Mouse (Mus musculus) layer of hippocampus, adult 9-10 months (tissue): ENCODE data around the gene Rrad.
"Not testable (repeated sequence)": the region's sequence is repeated elsewhere in the genome, so short reads cannot be mapped to it uniquely, and the experiment has no call there.

ENCODE experiments used
- DNase-seq: peaks from one replicate; pipeline ENCODE4 v3.0.0; 2022; ENCODE audit warnings: low spot score

Rrad gene

DNA sequence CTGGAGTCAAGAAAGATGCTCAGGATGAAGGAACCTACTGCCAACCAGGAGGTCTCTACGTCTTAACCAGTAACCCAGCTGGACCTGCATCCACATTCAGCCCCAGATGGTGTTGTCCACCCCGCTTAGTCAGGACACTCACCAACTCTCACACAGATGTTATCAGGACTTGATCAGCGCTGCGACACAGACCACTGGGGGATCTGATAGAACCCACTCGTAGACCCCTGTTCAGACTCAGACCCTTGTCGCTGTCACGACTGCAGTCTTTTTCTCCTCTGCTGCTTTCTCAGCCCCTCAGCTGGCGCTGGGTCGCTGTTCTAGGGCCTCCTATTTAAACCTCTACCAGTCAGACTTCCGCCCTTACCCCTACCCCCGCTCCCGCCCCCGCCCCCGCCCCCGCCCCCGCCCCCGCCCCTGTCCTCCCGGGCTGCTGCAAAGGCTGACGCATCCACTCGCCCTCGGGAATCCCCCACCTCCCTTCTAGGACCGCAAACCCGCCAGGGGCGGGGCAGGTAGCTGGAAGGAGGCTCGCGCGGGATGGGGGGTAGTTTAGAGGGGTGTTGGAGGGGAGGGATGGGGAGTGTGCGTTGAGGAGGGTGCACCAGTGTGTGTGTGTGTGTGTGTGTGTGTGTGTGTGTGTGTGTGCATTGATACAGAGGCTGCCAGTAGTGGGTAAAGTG is at the start of gene Rrad:
Rrad (minus strand) TSS at position 347 of the 683 bp plus-strand sequence.
- no peak for DNase-seq

DNA sequence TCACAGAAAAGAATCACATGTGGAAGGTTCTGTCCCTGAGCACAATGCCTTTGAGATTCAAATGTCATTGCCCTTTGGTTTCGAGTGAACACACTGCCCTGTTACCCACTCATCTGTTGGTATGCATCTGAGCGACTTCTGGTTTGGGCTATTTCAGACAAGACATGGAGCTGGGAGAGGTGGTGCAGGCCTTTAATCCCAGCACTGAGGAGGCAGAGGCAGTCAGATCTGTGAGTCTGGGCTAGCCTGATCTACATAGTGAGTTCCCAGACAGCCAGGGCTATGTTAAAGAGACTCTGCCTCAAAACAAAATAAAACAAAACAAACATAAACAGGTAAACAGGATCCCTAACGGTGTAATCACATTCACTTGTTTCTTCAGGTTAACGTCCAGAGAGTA is 24.5 kb upstream of the Rrad start:
- DNase-seq = no peak

DNA sequence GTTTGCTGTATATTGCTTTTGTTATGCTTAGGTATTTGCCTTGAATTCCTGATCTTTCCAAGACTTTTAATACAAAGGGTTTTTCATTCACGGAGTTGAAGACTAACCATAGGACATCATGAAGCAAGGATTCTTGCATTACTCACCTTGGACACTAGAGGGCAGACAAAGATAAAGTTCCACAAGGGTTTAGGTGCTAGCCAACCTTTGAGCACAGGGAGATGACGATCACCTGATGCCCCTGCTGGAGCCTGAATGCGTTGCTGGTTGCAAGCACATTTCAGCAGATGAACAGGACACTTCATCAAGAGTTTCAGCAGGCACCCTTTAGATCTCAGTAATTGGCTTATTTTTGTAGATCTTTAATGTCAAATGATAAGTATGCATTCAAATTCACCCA is 23.9 kb upstream of the Rrad start:
- peak; percentile 91 for DNase-seq

DNA sequence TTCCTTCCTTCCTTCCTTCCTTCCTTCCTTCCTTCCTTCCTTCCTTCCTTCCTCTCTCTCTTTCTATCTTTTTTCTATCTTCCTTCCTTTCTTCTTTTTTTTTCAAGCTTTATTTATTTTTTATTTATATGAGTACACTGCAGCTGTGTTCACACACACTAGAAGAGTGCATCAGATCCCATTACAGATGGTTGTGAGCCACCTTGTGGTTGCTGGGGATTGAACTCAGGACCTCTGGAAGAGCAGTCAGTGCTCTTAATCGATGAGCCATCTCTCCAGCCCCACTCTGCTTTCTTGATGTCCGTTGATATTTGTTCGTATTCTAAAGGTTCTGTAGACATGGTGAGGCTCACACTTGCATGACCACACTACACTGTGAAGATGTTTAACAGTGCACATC is 13.1 kb upstream of the Rrad start:
- DNase-seq = not testable (repeated sequence)

DNA sequence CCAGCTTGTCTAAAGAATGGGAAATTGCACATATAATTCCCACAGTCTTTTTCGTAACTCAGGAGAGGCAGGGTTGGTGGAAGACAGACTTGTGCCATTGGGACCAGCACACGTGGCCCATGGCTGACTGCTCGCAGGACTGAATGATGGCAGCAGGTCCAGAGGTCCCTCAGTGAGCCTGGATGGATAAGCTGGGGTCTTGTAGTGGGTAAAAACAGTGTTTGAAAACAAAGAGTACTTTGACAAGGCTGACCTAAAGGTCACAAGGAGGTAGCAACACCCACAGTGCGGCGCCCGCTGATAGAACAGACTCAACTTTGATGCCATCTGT is 11.2 kb upstream of the Rrad start:
- DNase-seq = no peak

DNA sequence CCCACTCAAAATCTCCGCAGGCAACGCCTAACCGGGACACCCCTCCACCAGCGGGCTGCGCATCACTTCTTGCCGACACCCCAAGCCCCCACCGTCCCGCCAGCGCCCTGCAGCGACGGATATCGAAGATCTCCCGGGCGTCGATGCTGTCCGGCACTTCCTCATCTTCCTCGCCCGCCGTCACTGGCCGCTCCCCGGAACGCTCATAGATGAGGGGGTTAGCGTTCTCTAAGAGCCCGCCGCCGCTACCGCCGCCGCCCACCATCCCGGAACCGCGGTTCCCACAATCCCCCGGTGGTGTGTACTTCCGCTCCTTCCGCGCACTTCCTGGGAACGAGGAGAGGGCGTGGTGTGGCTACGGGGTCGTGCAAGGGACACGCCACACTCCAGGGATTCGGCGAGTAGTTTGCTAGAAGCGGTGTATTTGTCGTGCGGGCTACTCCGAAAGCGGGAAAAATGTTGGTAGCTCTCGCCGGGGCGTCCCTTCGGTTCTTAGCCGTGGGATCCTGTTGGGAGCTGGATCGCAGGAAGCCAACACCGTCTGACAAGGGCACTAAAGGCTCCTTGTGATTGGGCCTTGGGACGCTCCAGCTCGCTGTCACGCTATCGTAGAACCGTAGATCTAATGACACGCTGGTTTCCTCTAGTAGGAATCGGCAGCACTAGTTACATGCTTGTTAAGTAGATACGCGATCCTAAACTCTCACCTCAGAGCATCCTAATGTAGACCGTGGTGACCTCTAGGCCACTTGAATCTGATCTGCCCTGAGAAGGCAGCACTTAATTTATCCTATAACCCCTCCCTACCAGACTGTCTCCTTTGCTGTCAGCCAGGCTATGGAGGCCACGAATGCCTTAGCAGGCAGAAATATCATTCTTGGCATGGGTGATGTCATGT is 10.5 kb upstream of the Rrad start, which contains the start of gene Ciao2b:
Ciao2b (minus strand) TSS at position 540 of the 898 bp plus-strand sequence.
- DNase-seq = peak; percentile 73

DNA sequence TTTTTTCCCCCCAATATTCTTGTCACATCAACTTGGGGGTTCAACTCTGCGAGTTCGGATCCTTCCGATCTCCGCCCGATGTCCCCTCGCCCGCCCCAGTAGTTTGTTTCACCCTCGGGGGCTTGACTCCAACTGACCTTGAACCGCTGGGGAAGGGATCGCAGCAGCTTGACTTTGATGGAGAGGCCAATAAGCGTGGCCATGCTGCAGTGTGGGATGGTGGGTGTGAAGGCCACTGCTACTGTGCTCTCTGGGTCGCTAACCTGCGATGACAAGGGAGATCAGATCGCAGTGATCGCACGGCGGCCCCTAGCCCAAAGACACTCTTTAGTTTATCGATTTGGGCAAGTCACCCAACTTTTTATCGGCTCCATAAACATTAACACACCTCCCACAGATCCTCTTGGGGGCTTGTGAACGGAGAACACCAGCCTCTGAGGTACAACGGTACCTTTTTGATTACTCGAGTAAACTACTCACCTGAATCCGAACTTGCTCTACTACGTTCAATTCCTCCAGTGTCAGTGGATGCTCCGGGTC is 9.8 kb upstream of the Rrad start:
- DNase-seq = no peak

DNA sequence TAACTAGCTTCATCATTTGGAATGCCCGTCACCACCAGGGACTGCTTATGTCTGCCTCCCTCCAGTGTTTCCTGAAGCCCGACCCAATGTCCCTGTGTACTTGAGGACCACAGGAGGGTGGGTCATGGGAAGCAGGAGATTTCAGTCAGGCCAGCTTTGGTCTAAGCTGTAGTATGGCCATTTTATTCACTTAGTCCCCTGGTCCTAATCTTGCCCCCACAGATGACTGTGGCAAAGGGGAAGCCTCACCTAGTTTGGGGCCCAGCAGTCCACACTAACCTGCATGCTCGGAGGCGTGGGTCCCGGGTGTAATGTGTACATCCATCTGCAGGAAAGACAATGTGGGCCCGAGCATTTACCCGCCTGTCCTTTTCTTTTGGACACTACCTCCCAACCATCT is 9.1 kb upstream of the Rrad start:
- DNase-seq = no peak

DNA sequence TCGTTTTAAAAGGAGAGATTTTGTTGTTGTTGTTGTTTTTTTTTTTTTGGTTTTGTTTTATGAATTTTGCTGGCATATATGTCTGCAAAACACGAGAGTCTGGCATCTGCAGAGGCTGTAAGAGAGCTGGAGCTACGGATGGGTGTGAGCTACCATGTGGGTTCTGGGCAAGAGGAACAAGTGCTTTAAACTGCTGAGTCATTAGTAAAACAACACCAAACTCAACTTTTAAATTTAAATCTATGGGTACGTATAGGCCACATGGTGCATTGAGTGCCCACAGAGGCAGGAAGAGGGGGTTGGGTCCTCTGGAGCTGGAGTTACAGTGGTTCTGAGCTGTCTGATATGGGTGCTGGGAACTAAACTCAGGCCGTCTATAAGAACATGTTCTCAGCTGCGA is 6.9 kb upstream of the Rrad start:
- DNase-seq = no peak

DNA sequence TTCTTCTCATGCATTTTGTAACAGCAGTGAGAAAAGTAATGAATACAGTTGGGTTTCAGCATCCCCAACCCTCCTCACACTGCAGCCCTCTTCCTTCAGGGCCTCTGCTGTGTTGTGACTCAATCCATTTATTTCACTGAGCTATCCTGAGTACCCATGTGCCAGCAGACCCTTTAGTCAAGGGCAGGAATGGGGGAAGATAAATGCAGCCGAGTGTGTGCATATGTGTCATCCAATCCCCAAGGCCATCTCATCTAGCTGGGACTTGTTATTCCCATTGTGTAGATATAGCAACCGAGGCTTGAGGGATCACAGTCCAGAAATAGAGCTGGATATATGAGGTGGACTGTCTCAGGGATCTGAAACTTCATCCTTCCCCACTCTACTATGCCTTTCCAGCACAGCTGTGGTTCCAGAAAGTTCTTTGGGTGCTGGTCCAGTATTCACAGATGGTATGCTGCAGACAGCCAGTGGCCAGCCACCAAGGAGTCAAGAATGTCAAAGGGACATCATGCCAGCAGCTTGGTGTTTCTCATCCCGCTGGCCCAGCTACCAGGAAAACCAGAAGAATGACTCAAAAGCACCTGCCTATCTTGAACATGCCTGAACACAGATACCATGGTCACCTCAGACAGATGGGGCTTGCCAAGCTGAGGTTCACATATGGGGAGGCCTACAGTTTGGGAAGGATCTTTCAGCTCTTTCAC is 4.0 kb upstream of the Rrad start:
- no peak for DNase-seq

DNA sequence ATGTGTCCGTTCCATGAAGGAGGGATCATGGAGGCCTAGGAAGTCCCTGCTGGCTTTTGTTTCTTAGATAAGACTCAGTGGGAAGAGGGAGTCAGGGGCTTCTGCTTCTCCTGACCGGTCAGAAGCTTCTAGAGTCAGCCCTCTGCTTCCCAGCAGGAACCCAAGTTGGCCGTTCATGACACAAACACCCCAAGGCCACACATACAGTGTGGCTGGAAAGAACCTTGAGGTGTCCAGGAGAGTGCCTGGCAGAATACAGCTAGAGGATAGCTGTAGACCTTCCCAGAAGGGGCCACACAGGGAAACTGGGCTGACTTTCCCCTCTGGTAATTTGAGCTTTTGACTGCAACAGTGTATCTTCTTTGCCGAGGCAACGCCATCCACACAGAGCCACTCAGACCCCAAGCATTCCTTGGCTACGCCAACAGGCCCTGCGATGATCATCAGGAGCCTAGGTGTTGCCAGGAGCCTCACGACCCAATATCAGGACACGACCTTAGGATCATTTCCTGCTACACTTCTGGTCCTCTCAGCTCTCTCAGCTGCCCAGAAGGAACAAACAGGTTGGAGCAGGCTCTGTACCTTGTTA is 2.1 kb upstream of the Rrad start:
- no peak for DNase-seq

DNA sequence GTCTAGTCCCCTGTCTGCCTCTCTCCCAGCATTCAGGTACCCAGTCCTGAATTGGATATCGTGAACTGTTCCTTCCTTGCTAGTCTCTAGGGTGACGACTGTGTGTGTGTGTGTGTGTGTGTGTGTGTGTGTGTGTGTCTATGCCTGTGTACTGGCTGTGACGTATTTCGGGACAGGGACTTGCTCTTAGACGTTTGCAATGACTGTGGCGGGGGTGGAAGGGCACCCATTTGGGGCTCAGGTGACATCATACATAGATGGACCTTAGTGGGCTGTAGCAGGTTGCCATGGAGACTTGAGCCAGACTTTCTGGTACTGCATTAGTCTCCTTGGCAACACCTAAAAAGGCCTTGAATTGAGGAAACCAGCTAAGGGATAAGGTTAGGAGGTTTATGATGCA is 1.4 kb upstream of the Rrad start:
- no peak for DNase-seq

DNA sequence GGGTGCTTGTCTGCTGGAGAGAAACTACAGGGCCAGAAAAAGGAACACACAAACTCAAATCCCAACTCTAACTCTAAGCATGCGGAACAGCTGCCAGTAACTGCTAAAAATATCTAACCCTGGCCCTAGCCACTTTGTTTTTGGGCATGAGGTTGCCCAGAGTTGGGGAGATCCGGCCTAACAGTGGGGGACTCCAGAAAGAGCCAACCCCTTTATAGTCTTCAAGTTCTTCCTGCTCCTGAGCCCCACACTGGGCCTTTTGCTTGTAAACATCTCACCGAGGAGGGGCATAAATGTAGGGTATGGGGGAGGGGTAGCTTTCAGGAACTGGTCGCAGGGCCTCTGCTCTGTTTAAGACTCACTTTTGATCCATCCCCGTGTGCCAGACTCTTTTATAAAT is 848 bp upstream of the Rrad start:
- no peak for DNase-seq

DNA sequence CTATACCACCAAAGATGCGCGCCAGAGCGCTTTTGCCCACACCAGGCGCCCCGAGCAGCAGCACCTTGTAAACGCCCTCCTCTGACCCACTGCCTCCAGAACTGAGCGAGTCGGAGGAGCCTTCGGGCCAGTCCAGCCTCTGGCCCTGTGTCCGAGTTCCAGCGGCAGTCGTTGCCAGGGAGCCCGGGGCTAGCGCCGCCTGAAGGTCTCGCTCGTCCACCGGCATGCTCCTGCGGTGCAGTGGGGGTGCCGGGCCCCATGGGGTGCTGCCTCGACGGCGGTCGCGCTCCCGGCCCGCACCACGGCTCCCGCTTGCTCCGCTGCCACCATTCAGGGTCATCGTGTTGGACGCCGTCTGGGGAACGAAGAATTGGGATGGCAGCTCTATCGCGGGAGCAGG is 553 bp downstream of the Rrad start:
- no peak for DNase-seq

DNA sequence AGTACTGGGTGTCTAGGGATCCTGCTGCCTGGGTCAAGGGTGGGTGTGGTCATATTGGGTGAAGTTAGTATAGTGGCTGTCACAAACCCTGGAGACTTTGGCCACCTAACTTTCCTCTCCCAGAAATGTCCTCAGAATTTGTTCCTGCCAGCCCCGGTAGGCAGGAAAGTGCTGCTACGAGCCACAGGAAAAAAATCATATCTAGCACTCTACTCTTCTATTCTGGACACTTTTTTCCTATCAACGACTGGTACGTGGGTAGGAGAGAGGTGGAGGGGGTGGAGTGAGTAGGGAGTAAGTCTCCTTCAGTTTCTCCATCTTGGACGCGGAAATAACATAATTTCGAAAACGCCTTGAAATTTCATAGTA is 1.0 kb downstream of the Rrad start:
- no peak for DNase-seq

DNA sequence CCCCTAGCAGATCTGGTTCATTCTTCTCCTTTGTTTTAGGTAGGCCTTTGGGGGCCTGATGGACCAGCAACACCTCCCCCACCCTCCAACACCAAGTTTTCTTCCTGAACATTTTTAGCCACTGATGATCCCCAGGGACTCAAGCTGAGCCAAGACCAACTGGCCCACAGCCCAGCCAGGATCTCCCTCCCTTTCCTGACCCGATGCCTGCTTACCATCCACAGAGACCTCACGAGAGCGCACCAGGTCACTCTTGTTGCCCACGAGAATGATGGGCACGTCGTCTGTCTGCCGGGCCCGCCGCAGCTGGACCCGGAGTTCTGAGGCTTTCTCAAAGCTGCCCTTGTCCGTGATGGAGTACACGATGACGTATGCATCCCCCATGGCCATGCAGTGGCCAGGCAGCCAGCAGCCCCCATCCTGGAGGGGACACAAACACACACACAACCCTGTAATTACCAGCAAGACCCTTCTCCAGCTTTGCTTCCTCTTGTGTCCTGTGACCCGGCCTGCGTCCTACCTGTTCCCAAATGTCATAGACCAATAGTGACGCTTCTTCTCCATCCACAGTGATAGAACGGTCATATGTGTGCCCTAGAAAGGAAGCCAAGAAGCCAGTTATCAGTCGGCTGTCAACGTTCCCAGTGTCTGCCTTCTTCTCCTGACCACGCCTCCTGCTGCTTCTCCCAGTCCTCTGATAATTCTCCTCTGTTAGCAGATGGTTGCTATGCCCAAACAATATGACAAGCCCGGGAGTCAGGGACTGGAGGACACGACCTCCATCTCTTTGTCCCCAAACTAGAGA is 1.6 kb downstream of the Rrad start:
- DNase-seq = no peak

DNA sequence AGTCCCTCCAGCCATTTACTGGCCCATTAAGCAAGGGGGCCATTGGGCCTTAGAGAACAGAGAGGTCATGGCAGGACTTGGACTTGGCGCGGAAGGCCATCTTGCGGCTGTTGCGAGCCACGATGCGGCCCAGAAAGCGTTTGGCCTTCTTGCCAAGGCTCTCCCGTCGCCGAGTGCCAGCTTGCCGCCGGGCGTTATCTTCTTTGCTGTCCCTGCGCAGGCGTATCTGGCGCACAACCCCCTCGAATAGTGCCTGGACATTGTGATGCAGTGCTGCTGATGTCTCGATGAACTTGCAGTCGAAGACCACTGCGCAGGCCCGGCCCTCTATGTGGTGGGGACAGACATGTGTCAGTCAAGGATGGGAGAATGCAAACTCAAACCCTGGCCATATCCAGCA is 2.7 kb downstream of the Rrad start:
- DNase-seq = no peak

DNA sequence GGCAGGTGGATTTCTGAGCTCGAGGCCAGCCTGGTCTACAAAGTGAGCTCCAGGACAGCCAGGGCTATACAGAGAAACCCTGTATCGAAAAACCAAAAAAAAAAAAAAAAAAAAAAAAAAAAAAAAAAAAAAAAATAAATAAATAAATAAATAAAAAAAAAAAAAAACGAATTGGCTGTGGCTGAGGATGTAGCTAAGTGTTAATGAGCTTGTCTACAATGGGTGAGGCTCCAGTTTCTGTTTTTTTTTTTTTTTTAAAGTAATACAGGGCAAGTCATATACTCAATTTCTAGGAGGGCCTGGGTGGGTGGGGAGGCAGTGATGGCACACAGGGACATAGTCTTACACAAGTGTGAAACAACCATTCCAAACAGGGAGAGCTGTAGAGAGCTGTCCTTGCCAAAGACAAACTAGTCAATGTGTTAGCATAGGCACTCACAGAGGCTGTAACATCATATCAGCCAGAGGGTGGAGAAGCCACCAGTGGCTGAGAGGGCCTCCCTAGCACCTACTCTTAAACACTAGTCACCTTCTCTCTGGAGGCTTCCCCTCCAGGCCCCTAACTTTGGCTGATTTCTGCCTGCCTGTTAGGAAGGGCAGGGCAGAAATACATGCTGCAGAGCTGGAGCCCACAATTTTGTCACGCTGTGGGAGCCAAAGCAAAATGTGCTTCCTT is 3.9 kb downstream of the Rrad start:
- DNase-seq = no peak

DNA sequence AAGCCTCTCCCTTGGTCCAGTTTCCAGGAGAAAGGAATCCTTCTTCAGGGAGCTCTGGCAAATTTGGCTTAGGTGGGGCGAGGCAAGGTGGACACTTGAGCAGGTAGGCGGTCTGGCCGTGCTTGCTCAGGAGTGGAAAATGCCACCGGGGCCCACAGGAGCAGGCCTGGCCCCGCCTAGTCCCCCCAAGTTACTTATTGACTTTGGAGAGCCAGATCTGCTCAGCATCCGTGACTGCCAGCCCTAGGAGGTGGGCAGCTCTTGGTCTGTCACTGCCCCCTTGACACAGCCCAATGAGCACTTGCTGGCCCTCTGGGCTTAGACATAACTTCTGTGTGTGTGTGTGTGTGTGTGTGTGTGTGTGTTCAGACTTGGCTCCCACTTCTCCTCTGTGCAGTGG is 7.0 kb downstream of the Rrad start, which contains the start of gene Cdh16:
Cdh16 (minus strand) TSS at position 236 of the 400 bp plus-strand sequence.
- DNase-seq = no peak

DNA sequence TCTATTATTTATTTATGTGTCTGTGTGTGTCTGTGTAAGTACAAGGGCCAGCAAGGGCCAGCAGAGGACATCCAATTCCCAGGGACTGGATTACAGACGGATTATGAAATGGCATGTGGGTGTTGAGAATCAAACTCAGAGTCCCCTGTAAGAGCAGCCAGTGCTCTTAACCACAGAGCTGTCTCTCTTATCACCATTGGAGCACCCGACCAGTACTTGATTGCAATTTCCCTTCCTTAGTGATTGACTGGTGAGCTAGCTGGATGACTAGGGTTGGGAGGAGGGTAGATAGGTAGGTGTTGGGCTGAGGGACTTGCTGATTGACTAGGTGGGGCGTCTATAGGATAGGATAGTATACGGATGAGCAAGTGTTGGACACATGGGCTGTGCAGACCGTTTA is 10.4 kb downstream of the Rrad start:
- no peak for DNase-seq

DNA sequence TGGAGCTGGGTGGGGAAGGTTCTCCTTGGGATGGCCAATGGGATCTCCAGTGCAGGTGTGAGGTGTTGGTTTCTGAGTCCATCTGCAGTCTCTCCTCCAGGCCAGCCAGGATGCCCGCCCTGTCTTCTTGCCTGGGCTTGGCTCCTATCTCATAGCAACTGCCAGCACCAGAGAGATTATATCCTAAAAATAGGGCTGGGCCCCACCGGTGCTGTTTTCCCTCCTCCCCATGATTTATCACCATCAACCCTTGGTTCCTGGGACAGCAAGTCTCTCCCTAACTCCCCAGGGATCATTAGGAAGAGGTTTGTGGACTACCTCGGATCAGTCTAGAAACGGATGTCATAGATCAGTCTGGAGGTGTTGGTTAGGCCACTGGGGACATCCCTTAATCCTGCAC is 18.0 kb downstream of the Rrad start:
- no peak for DNase-seq
